9 mouse cellular contexts compared by ENCODE assay signal in genomic region chr3:104643810-104644270, GRCm38 (mm10). TPM values are rescaled to one million over a fixed set of nuclear protein-coding genes. Genes with fewer than 3 reads are reported as not detected.
DNase-seq lines count a peak whose midpoint lies in the region; ATAC-seq and TF ChIP-seq lines count a peak whose summit lies in the region.
"Had no signal": no experiment of that assay in that cellular context is flagged by ENCODE, and none has a peak within 500 bp of the region (broad histone marks: within the 10 kb centered on the region; RNA-seq: fewer than 3 reads in every experiment).

No protein-coding gene starts in this region.

- DNase-seq in embryo, embryonic 10.5 days (ENCODE audit: low spot score), result peak; percentile 79
- DNase-seq in kidney, postnatal 10 days, result peak; percentile 75
- DNase-seq in retina, embryonic 14.5 days (ENCODE audit: low spot score), result peak; percentile 79
- peak; percentile 61 for DNase-seq in yolk sac, embryonic 10.5 days (ENCODE audit: low spot score)

- H3K9ac ChIP-seq in heart, embryonic 12.5 days, result no peak overlapping the region
- H3K9ac ChIP-seq in liver, embryonic 15.5 days, result peak overlapping the region; percentile 16; the same call in 1 of the 2 replicates
- H3K9ac ChIP-seq: limb, embryonic 12.5 days had no signal

- WGBS in heart, embryonic 12.5 days, result 6% methylated on average over 2 of the region's 2 CpGs
- 5% methylated on average over 2 of the region's 2 CpGs for WGBS in liver, embryonic 15.5 days (ENCODE audit: insufficient replicate concordance)

- H3K36me3 ChIP-seq in E14TG2a.4 (ENCODE audit: insufficient read depth, low read length), result peaks cover 3% of the 10 kb centered on the region; the same call in 1 of the 2 replicates
- H3K36me3 ChIP-seq in heart, embryonic 12.5 days, result no peaks in the 10 kb centered on the region
- H3K36me3 ChIP-seq in liver, embryonic 15.5 days (replicated peaks), result peaks cover 16% of the 10 kb centered on the region; the same call in 1 of the 2 replicates
- H3K36me3 ChIP-seq: limb, embryonic 12.5 days had no signal

- H3K4me3 ChIP-seq in E14TG2a.4 (replicated peaks; ENCODE audit: low read length), result no peak overlapping the region
- no peak overlapping the region for H3K4me3 ChIP-seq in heart, embryonic 12.5 days
- H3K4me3 ChIP-seq in liver, embryonic 15.5 days (replicated peaks), result no peak overlapping the region
- H3K4me3 ChIP-seq: limb, embryonic 12.5 days had no signal

- no peaks in the 10 kb centered on the region for H3K9me3 ChIP-seq in E14TG2a.4 (ENCODE audit: low read length)
- H3K9me3 ChIP-seq in heart, embryonic 12.5 days (replicated peaks), result no peaks in the 10 kb centered on the region
- H3K9me3 ChIP-seq in liver, embryonic 15.5 days (replicated peaks), result no peaks in the 10 kb centered on the region
- H3K9me3 ChIP-seq: limb, embryonic 12.5 days had no signal

- ATAC-seq in activated CD4-positive, CD25-positive, alpha-beta regulatory T cell, adult 4 months, result peak; percentile 70
- ATAC-seq in heart, embryonic 12.5 days (ENCODE audit: insufficient number of reproducible peaks, low FRiP score), result peak; percentile 67
- peak; percentile 79 for ATAC-seq in liver, embryonic 15.5 days (ENCODE audit: insufficient read depth)

- no peaks in the 10 kb centered on the region for H3K27me3 ChIP-seq in E14TG2a.4 (ENCODE audit: insufficient read depth, low read length)
- no peaks in the 10 kb centered on the region for H3K27me3 ChIP-seq in heart, embryonic 12.5 days (replicated peaks)
- no peaks in the 10 kb centered on the region for H3K27me3 ChIP-seq in liver, embryonic 15.5 days
- H3K27me3 ChIP-seq: limb, embryonic 12.5 days had no signal

- H3K4me1 ChIP-seq in E14TG2a.4 (replicated peaks; ENCODE audit: low read depth, low read length), result peaks cover 58% of the 10 kb centered on the region
- H3K4me1 ChIP-seq in heart, embryonic 12.5 days (replicated peaks), result peaks cover 20% of the 10 kb centered on the region
- peaks cover 67% of the 10 kb centered on the region for H3K4me1 ChIP-seq in liver, embryonic 15.5 days (replicated peaks)

- no peak overlapping the region for H3K27ac ChIP-seq in heart, embryonic 12.5 days (ENCODE audit: poor library complexity, severe bottlenecking)
- peak overlapping the region; percentile 74 for H3K27ac ChIP-seq in liver, embryonic 15.5 days (replicated peaks)
- H3K27ac ChIP-seq: limb, embryonic 12.5 days had no signal

- TF ChIP-seq CTCF in E14TG2a.4 (conservative IDR thresholded peaks at IDR 0.05; ENCODE audit: low read length), result peak; percentile 69

- H3K4me2 ChIP-seq in heart, embryonic 12.5 days, result no peak overlapping the region
- peak overlapping the region; percentile 40 for H3K4me2 ChIP-seq in liver, embryonic 15.5 days
- H3K4me2 ChIP-seq: limb, embryonic 12.5 days had no signal

RNA-seq across cellular contexts. Expression of gene Slc16a1, which starts 5.4 kb away (rescaled TPM):
- polyA plus RNA-seq in activated CD4-positive, CD25-positive, alpha-beta regulatory T cell, adult 4 months (2017; shearing (Covaris generic)), result 10 to 100 TPM in 1 of 2 experiments, 1 to 10 TPM in 1; 6.7 to 11.2 TPM
- 89.3 and 89.4 TPM in 2 replicates for polyA plus RNA-seq in heart, embryonic 12.5 days (2016; fragmentation: Nextera tagmentation; extraction: Ambion mirVana)
- 86.3 and 95.2 TPM in 2 replicates for polyA plus RNA-seq in liver, embryonic 15.5 days (2015; fragmentation: Nextera tagmentation; extraction: Ambion mirVana)
